Mouse (Mus musculus) limb, embryonic 10.5 days (tissue): ENCODE measurements around the gene Ciao1. TPM values are rescaled to one million over a fixed set of nuclear protein-coding genes. Genes with fewer than 3 reads are reported as not detected.

ENCODE experiments used
- DNase-seq: peaks from one replicate; pipeline ENCODE4 v3.0.0-alpha.2; 2017; ENCODE audit warnings: low spot score
- H3K27ac ChIP-seq: fragments of 300-500 bp; sonication (generic); 2 replicates; pipeline ENCODE4 v1.5.1; 2016; ENCODE audit warnings: mild to moderate bottlenecking
- H3K27me3 ChIP-seq: fragments of 300-500 bp; sonication (generic); 2 replicates; pipeline ENCODE4 v1.6.1; 2016; ENCODE audit warnings: low read depth, mild to moderate bottlenecking; ENCODE audit not compliant: poor library complexity, severe bottlenecking
- H3K36me3 ChIP-seq: fragments of 300-500 bp; sonication (generic); 2 replicates; pipeline ENCODE4 v1.6.1; 2016; ENCODE audit warnings: mild to moderate bottlenecking, moderate library complexity
- H3K4me1 ChIP-seq: fragments of 300-500 bp; sonication (generic); 2 replicates; pipeline ENCODE4 v1.6.1; 2016
- H3K4me3 ChIP-seq: fragments of 300-500 bp; sonication (generic); 2 replicates; pipeline ENCODE4 v1.5.1; 2016; ENCODE audit warnings: mild to moderate bottlenecking, moderate library complexity
- H3K9me3 ChIP-seq: fragments of 300-500 bp; sonication (generic); replicated peaks from 2 replicates; pipeline ENCODE4 v1.6.1; 2016; ENCODE audit warnings: mild to moderate bottlenecking
- WGBS: fragments of 180-500 bp; shearing (Covaris S2); methylation state at CpG from one replicate; pipeline ENCODE4 v1.1.7; 2016; 5-methylcytosine and 5-hydroxymethylcytosine counted together
- polyA plus RNA-seq: library from polyadenylated mRNA; unstranded; fragments of >200 nt; fragmentation: Nextera tagmentation; extraction: Ambion mirVana; gene quantifications from 2 replicates; pipeline ENCODE4 v1.2.1, GENCODE M21; 2016

Gene Ciao1
- polyA plus RNA-seq, 1 experiment from 2014 or later, result 58.8 TPM

DNA sequence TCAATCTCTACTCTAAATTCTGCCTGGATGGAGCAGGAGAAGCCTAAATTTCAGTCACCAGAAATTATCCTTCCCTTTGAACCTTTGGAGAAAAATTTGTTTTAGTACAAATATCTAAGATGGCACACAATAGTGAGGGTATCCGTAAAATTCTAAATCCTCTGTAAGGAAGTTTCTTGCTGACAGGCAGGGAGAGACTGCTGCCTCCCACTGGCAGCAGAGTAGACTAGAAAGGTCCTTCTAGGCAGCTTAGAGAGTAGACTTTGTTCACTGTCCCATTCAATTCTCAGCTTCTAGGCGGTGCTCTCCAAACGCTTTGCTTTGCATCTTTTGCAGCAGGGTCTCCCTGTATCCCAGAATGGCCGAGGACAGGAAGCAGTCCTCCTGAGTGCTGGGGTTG, 20.2 kb upstream of the Ciao1 start:
- no peak for DNase-seq
- 62% methylated on average over 4 of the region's 4 CpGs for WGBS
- H3K4me1 ChIP-seq, result peaks cover 9% of the 10 kb centered on the region
- no peak overlapping the region for H3K27ac ChIP-seq
- H3K4me3 ChIP-seq, result no peak overlapping the region
- H3K27me3 ChIP-seq, result no peaks in the 10 kb centered on the region
- H3K36me3 ChIP-seq, result peaks cover 5% of the 10 kb centered on the region
- no peaks in the 10 kb centered on the region for H3K9me3 ChIP-seq

GRCm38 (mm10) chr2:127262480-127262879, 14.9 kb upstream of the Ciao1 start:
- Histone ChIP-seq H3K27me3 (no peaks in the 10 kb centered on the region), H3K9me3 (no peaks in the 10 kb centered on the region), H3K36me3 (peaks cover 26% of the 10 kb centered on the region), H3K4me1 (no peaks in the 10 kb centered on the region), H3K4me3 (no peak overlapping the region), H3K27ac (no peak overlapping the region)
- DNase-seq, result no peak

GRCm38 (mm10) chr2:127259340-127259739, 11.7 kb upstream of the Ciao1 start:
- 87% methylated on average over 5 of the region's 5 CpGs for WGBS
- no peak for DNase-seq
- H3K9me3 ChIP-seq, result no peaks in the 10 kb centered on the region
- H3K4me3 ChIP-seq, result no peak overlapping the region
- peaks cover 43% of the 10 kb centered on the region for H3K36me3 ChIP-seq
- no peaks in the 10 kb centered on the region for H3K27me3 ChIP-seq
- H3K4me1 ChIP-seq, result no peaks in the 10 kb centered on the region
- H3K27ac ChIP-seq, result no peak overlapping the region

DNA sequence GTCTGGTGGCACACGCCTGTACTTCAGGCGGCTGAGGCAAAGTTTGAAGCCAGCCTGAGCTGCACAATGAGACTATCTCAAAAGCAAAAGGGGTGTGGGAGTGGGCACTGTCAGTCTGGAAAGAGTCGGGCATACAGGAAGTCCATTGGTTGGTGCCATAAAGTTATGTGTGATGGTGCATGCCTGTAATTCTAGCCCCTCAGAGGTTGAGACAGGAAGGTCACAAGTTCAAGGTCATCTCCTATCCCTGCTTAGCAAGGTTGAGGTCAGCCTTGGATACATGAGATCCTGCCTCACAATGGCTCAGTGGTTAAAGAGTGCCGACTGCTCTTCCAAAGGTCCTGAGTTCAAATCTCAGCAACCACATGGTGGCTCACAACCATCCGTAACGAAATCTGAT, 7.7 kb upstream of the Ciao1 start:
- 88% methylated on average over 6 of the region's 6 CpGs for WGBS
- H3K4me3 ChIP-seq, result no peak overlapping the region
- no peaks in the 10 kb centered on the region for H3K9me3 ChIP-seq
- H3K27me3 ChIP-seq, result no peaks in the 10 kb centered on the region
- peaks cover 56% of the 10 kb centered on the region for H3K36me3 ChIP-seq
- H3K4me1 ChIP-seq, result peaks cover 7% of the 10 kb centered on the region; the same call in 1 of the 2 replicates
- H3K27ac ChIP-seq, result no peak overlapping the region
- no peak for DNase-seq

DNA sequence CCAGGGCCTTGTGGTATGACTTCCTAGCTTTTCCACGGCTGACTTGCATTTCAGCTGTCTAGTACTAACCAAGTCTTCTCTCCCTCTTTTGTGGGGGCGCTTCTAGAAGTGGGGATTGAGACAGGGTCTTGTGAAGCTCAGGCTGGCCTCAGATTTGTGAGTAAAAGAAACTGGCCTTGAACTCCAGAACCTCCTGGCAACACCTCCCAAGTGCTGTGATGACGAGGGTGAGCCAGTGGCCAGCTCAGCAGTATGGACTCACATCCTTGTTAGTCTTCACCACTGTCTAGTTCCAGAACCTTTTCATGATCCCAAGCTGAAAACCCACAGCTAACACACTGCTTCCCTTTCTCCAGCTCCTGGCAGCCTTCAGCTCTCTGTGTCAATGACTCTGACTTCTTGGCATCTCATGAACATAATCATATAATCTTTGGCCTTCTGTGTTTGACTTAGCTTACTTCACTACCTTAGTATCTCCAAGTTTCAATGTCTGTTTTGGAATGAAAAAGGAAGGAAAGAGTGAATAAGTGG, 7.1 kb upstream of the Ciao1 start:
- 85% methylated on average over 3 of the region's 3 CpGs for WGBS
- no peaks in the 10 kb centered on the region for H3K9me3 ChIP-seq
- peaks cover 7% of the 10 kb centered on the region; the same call in 1 of the 2 replicates for H3K4me1 ChIP-seq
- no peak for DNase-seq
- no peaks in the 10 kb centered on the region for H3K27me3 ChIP-seq
- H3K27ac ChIP-seq, result no peak overlapping the region
- H3K4me3 ChIP-seq, result no peak overlapping the region
- H3K36me3 ChIP-seq, result peaks cover 56% of the 10 kb centered on the region

- H3K27me3 ChIP-seq, result no peaks in the 10 kb centered on the region
- WGBS, result 66% methylated on average over 5 of the region's 5 CpGs
- no peak for DNase-seq
These were observed 5.2 kb upstream of the Ciao1 start for GRCm38 (mm10) chr2:127252787-127253186.

GRCm38 (mm10) chr2:127251880-127252527, 4.4 kb upstream of the Ciao1 start:
- 67% methylated on average over 3 of the region's 3 CpGs for WGBS

More at GRCm38 (mm10) chr2:127252787-127253186, 5.2 kb upstream of the Ciao1 start:
- Histone ChIP-seq H3K36me3 (peaks cover 39% of the 10 kb centered on the region), H3K4me1 (peaks cover 22% of the 10 kb centered on the region), H3K4me3 (no peak overlapping the region), H3K9me3 (no peaks in the 10 kb centered on the region), H3K27ac (no peak overlapping the region)

DNA sequence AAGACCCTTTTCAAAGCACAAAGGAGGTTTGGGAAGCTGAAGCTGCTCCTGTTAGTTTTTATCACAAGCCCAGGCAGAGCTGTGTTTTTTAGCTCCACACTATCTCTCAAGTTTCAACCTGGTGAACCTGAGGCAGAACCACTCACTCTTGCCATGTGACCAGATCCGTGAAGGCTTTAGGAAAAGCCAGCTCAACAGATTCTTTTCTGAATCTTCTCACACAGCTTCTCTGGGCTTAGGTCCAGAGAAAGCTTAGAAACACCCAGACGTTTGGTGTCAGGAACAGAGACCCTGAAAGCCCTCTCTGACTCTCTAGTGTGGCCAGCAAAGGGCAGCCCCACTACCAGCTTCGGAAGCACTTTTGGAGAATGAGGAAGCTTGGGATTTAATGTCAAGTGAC, 3.8 kb upstream of the Ciao1 start:
- 87% methylated on average over 3 of the region's 3 CpGs for WGBS
- peaks cover 30% of the 10 kb centered on the region for H3K4me1 ChIP-seq
- H3K27ac ChIP-seq, result no peak overlapping the region
- no peaks in the 10 kb centered on the region for H3K27me3 ChIP-seq
- DNase-seq, result no peak
- H3K4me3 ChIP-seq, result no peak overlapping the region
- H3K9me3 ChIP-seq, result no peaks in the 10 kb centered on the region
- H3K36me3 ChIP-seq, result peaks cover 26% of the 10 kb centered on the region

More at GRCm38 (mm10) chr2:127251880-127252527, 4.4 kb upstream of the Ciao1 start:
- DNase-seq, result no peak
- no peak overlapping the region for H3K4me3 ChIP-seq
- no peaks in the 10 kb centered on the region for H3K9me3 ChIP-seq
- peaks cover 31% of the 10 kb centered on the region for H3K36me3 ChIP-seq
- no peak overlapping the region for H3K27ac ChIP-seq
- peaks cover 25% of the 10 kb centered on the region for H3K4me1 ChIP-seq
- H3K27me3 ChIP-seq, result no peaks in the 10 kb centered on the region

DNA sequence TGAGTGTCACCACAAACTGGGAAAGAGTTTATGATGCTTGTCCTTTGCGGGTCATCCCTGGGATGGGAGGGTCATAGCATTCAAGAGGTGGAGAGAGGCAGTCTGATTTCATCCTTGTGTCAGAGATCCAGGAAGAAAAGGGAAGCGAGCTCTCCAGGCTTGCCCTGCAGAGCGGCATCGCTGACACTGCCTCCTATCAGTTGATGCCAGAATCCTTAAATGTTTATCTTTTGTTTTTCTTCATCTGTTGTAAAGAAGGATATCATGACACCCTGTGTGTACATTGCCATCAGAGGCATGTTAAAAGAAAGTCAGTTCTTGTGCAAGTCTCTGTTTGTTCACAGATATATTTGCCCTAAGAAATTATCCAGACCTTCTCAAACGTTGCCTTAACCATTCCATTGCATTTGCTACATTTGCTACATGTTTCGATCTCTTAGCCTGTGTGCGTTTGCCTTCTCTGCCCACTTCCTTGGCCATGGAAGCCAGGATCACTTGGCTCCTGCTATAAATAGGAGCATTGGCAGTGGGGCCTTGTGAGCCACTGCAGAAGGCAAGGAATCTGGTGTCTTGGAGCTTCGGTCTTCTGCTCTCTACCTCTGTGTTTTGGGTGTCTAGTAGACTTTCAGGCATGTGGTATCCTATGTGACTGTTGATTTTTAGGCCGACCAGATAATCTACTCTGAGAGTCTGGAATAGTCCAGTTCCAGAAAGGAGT, 2.8 kb upstream of the Ciao1 start:
- no peak overlapping the region for H3K27ac ChIP-seq
- 92% methylated on average over 9 of the region's 9 CpGs for WGBS
- no peaks in the 10 kb centered on the region for H3K27me3 ChIP-seq

GRCm38 (mm10) chr2:127248334-127249004, 853 bp upstream of the Ciao1 start:
- Histone ChIP-seq H3K4me1 (peaks cover 32% of the 10 kb centered on the region), H3K9me3 (no peaks in the 10 kb centered on the region), H3K36me3 (peaks cover 49% of the 10 kb centered on the region), H3K27ac (peak overlapping the region; percentile 85), H3K27me3 (no peaks in the 10 kb centered on the region), H3K4me3 (peak overlapping the region; percentile 98)
- WGBS, result under 1% methylated on average over 39 of the region's 39 CpGs
- peak; percentile 60 for DNase-seq

More for the DNA sequence above, 2.8 kb upstream of the Ciao1 start:
- no peak for DNase-seq
- Histone ChIP-seq H3K4me3 (no peak overlapping the region), H3K9me3 (no peaks in the 10 kb centered on the region), H3K4me1 (peaks cover 32% of the 10 kb centered on the region), H3K36me3 (peaks cover 30% of the 10 kb centered on the region)

DNA sequence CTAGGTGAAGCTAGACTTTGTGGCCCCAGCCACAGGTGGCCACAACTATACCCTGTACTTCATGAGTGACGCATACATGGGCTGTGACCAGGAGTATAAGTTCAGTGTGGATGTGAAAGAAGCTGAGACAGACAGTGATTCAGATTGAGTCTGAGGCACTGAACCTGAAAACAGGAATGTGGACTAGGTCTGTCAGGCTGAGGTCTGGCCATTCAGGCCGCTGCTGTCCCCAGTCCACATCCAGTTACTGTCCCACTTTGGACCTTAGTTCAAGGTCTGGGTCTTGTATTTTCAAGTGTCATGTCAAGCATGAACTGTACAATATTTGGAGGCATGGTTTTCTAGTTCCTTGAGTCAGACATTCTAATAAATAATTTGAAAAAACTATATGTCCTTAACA, 7.6 kb downstream of the Ciao1 start:
- no peaks in the 10 kb centered on the region for H3K27me3 ChIP-seq
- no peak for DNase-seq
- H3K9me3 ChIP-seq, result no peaks in the 10 kb centered on the region
- H3K27ac ChIP-seq, result no peak overlapping the region
- no peak overlapping the region for H3K4me3 ChIP-seq
- H3K36me3 ChIP-seq, result peaks cover 99% of the 10 kb centered on the region
- 91% methylated on average over 2 of the region's 2 CpGs for WGBS
- H3K4me1 ChIP-seq, result no peaks in the 10 kb centered on the region

GRCm38 (mm10) chr2:127237897-127238610, 9.6 kb downstream of the Ciao1 start:
- no peak overlapping the region for H3K27ac ChIP-seq
- no peaks in the 10 kb centered on the region for H3K9me3 ChIP-seq
- H3K4me1 ChIP-seq, result no peaks in the 10 kb centered on the region
- peaks cover 99% of the 10 kb centered on the region for H3K36me3 ChIP-seq
- 92% methylated on average over 11 of the region's 11 CpGs for WGBS
- no peak for DNase-seq
- H3K4me3 ChIP-seq, result no peak overlapping the region
- no peaks in the 10 kb centered on the region for H3K27me3 ChIP-seq
